Mouse (Mus musculus) right cerebral cortex, postnatal 4 days (tissue): ENCODE measurements around the gene Cenpb.

Experiments used
- DNase-seq: peaks from one replicate; pipeline ENCODE4 v3.0.0-alpha.2; 2022

The Cenpb gene

DNA sequence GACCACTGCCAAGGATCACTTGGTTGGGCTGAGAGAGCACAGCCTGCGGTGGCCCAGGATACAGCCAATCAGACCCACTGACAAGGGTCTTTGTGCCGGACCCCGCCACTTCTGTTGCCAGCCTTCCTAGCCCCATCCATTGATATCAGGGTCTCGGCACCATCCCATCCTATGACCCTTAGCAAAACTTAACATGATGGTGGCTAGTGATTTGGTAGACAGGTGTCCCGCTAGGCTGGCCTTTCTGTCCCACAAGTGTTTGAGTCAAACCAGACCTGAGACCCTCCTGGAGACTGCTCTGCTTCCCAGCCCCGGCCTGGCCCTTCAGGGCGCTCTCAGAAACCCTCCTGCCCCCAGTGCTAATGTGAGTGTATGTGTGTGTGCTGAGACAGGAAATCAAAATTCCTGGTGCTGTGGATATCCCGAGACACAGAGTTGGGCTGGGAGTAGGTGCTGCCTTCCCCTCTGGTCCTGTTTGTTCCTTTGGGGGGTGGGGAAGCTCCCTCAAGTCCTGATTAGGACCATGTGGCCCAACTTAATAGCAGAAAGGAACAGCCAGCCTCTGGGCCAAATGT is 45.0 kb downstream of the Cenpb start:
- no peak for DNase-seq

DNA sequence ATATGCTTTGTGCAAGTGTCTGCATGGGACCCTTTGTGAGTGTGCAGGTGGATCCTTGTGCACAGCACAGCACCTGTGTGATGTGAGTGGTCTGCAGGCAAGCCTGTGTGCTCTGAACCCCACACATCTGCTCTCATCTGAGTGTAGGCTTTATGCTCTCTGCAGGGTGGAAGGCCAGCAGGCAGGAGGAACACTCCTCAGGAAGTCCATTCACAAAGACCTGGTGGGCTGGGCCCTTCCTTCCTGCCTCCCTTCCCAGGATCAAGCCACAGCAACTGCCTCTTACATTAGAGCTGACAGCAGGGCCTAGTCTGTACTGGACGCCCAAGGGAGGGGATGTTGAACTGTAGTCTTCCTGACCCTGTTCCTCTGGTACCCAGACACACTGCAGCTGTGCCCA is 45.5 kb downstream of the Cenpb start:
- no peak for DNase-seq

DNA sequence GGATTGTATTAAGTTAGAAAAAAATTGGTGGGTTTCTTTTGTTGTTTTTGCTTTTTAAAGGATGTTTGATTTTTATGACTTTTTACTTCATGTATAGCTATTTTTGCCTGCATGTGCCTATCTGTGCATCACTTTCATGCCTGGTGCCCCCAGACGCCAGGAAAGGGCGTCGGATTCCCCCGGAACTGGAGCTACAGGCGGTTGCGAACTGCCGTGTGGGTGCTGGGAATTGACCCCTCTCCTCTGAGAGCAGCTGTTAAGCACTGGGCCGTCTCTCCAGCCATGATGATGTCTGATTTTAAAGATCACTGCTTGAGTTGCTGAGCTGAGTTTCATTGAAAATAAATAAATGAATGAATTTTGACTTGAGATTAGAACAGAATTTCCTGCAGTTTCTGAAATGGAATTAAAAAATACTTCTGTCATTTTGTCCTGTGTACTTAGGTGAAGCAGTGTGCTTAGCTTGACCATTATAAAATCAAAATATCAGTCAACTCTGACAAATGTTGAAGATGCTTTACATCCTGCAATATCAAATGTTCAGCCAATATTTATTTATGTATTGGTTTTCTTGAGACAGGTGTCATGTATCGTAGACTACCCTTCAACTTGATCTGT is 46.8 kb downstream of the Cenpb start, which contains the start of gene Gm11037:
Gene Gm11037, plus strand, starts transcription at position 568 of the 618 bp plus-strand sequence.
- DNase-seq = no peak

DNA sequence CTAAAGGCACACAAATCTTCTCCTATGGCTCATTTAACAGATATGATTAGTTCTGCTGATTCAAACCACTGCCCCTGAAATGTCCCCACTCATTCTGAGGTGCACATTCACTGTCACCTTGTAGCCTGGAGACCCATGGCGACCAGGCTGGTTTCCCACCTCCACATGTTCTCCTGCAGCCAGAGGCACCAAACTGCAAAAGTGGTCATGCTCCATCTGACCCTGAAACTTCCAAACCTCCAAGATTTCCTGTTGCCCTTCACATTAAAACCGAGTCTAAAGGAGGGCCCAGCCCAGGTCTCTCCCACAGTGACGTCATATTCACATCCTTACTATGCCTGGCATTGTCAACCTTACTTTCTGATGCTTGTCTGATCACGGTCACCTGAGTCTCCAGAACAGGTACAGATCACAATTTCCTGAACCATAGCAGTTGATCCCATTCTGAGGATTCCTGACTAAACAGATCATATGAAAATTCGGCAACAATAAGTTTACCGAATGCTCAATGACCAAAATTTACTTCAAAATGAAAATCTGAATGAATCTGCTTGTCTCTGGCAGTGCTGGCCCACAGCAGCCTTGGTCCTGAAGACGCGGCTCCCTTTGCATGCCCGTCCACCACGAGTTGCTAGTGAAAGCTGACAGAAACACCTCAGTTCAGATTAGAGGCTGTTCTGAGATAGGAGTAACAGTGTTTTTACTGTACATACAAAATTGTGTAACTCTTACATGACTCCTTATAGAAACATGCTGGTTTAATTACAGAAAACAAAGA is 47.6 kb downstream of the Cenpb start:
- DNase-seq = no peak

DNA sequence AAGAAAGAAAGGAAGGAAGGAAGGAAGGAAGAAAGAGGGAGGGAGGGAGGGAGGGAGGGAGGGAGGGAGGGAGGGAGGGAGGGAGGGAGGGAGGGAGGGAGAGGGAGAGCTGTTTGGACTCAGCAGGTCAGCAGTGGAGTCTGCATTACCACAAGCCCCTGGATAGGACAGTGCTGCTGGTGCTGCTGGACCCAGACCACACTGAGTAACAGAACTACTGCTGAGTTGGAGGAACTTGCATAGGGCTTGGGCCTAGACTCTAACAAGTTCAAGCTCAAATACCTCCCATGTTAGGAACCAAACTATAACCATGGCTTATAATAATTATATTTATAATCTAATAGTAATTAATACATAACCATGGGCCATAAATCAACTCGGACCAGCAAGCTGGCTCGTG is 49.0 kb downstream of the Cenpb start:
- no peak for DNase-seq

DNA sequence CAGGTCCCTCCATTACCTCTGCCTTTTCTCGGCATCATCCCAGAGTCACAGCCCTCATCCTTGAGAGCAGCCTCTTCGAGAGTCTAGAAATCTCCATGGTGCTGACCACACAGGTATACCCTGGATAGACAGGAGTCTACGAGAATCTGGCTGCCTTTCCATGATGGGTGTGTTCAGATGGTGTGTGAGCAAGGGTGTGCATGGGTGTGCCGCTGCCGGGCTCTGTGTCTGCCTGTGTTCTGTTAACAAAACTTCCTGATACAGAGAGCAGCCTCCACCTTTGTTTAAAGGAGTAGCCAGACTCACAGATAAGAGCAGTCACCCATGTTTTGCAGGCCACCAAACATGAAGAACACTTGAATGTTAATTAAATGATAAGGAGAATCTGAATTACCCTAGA is 50.0 kb downstream of the Cenpb start:
- DNase-seq = no peak

DNA sequence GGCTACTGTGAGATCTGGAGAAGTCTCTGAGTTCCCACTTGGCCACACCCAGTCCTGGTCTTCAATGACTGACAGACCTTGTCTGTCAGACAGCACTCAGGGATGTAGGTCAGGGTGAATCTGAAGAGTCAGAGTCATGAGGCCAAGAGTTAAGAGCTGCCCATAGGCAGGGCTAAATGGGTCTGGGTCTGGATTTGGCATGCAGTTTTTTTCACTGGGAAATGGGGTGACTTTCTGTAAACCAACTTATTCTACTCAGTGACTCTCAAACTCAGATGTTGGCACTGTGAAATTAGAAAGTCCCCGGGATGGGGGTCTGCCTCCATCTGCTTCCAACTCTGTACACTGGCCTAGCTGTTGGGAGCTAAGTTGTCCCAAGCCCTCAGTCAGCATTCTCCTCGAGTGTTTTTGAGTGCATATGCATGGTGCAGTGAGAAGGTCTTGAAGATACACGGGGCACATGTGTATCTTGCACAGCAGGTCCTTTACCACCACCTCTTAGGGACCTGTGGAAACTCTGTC is 51.2 kb downstream of the Cenpb start:
- DNase-seq = no peak

DNA sequence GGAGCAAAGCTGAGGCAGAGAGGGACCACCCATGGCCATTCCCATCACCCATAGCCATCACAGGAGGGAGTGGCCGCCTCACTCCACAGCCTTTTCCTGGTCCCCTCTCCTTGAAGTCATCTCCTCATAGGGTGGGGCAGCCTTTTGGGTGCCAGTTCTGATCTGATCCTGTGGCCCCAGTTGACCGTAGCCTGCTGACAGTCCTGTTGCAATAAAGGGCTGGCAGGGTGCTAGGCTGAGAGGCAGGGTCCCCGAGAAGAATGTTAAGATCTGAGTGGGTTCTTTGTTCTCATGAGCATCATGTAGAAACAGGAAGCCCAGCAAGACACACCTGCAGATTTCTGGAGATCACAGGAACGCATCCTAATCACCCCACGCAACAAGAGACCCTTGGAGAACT is 51.7 kb downstream of the Cenpb start:
- no peak for DNase-seq

DNA sequence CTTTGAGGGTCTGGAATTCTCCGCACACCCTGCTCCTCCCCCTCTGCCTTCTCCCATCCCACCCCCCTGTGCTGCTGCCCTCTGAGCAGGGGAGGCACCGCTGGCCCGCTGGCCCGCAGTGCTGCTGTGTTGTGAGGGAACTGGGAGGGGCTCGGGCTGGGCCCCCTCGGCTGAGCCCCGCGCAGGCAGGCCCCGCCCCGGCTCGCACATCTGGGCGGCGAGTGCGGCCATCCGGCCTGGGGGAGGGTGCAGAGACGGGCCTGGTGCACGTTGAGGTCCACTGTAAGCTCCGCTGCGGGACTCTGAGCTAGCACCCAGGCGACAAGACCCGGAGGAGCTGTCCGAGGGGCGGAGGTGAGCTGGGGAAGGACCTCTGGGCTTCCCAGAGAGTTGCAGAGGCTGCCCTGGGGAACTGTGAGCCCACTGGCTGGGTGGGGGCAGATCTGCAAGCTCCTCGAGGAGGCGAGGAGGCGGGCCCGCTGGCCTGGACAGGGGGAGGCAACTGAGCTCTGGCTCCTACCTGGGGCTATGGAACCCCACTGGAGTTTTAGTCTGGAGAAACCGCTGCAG is 52.6 kb downstream of the Cenpb start, which contains the start of gene Hspa12b:
Gene Hspa12b, plus strand, starts transcription at position 120 of the 570 bp plus-strand sequence.
- DNase-seq = no peak

DNA sequence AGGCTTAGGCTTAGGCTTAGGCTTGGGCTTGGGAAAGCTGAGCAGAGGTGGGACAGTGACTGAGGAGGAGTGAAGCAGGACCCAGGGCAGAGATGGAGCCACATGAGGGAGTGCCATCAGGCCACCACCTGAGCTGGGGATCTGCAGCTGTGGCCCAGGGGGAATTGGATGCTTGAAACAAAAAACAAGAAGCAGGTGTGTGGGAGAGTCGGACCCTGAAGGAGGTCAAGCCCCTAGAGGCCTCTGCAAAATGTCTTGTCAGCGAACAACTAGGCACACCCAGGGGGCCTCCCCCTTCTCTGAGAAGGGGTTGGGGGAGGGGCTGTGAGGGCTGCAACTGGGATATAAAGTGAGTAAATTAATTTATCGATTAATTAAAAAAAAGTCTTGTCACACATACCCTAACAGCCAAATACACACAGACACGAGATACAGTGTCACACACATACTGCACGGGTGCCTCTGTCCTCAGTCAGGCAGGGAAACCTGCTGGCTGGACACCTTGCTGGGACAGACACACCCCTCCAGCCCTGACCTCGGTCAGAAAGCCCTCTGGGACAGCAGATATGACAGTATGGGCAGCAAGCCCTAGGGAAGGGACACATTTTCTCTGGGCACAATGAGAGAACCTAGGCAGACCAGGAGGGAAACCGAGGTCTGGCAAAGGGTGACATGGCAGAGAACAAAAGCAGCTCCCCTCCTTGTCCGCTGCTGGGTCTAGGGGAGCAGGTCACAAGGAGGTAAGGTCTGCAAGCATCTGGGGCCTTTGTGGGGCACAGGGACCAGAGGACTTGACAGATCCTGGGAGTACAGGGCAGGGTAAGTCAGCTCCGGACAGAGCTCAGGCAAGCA is 53.7 kb downstream of the Cenpb start:
- no peak for DNase-seq
